Mouse (Mus musculus): ENCODE data around the gene Ripply2. TPM values are rescaled to one million over a fixed set of nuclear protein-coding genes. Genes with fewer than 3 reads are reported as not detected.

The Ripply2 gene
- polyA plus RNA-seq, 1 experiment, result not detected

DNA sequence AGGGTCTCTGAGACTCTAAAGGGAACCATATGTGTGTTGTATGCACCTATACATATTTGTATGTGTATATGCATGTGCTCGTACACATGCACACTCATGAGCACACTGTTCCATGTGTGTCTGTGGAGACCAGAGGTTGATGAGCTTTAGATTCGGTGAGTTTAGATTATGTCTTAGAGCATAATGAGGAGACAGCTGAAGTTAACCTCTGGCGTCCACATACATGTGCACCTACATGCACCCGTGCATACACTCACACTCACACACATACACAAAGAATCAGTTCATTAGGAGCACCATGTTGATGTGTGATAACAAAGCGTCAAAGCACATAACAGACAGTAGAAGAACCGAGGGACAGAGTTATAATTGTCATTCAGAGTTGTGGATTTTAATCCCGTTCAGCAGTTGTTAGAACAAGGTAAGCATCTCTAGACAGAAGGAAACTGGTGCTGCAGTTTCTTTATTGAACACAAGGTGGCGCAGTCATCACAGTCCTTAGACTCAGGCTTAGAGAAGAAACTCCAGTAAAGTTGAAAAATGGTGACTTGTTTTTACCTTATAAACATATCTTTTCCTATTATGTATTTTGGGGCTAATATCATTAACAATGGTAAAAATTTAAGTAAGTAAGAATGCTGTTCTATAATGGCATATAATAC is 12.2 kb downstream of the Ripply2 start:
- Histone ChIP-seq H3K4me3 (ENCODE audit: insufficient read depth, poor library complexity, severe bottlenecking) (no peak overlapping the region), H3K79me2 (ENCODE audit: control insufficient read depth, insufficient read depth) (peaks cover 8% of the 10 kb centered on the region), H3K36me3 (ENCODE audit: control insufficient read depth, insufficient read depth) (peaks cover 6% of the 10 kb centered on the region), H3ac (ENCODE audit: control insufficient read depth, insufficient read length, low read depth) (no peak overlapping the region), H3K79me3 (ENCODE audit: low read depth) (no peaks in the 10 kb centered on the region), H3K27me3 (ENCODE audit: control insufficient read depth, insufficient read depth, insufficient read length) (no peaks in the 10 kb centered on the region)
- TF ChIP-seq MYOD1 (IDR thresholded peaks at IDR 0.05; ENCODE audit: control insufficient read depth, insufficient read length, low read depth), result no peak
- TF ChIP-seq FOSL1 (IDR thresholded peaks at IDR 0.05; ENCODE audit: insufficient read depth, low read length, poor library complexity, severe bottlenecking), result no peak
- TF ChIP-seq CTCF (IDR thresholded peaks at IDR 0.05; ENCODE audit: control insufficient read depth, insufficient read depth, insufficient read length), result peak; percentile 14
- TF ChIP-seq USF1 (IDR thresholded peaks at IDR 0.05; ENCODE audit: low read depth), result no peak
- no peak for TF ChIP-seq MYOG (IDR thresholded peaks at IDR 0.05; ENCODE audit: control insufficient read depth, extremely low read depth, insufficient read length)
- TF ChIP-seq MAX (IDR thresholded peaks at IDR 0.05), result no peak

DNA sequence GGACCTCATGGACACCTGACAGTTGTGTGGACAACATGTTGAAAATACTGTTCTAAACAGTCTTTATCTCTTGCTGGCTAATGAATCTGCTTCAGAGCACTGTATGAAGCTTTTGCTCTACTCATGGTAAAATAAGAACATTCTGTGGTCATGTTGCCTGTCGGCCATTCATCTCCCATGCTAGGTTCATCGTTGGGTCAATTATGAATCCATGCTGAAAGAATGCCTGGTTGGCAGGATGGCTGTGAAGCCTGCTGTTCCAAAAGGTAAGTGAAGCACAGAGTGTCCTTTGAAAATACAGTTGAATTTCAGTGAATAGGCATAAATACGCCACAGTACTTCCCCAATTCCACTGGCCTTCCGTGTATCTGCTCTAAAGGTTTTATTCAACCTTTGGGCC is 16.9 kb downstream of the Ripply2 start:
- no peaks in the 10 kb centered on the region for H3K79me2 ChIP-seq (ENCODE audit: control insufficient read depth, insufficient read depth)

DNA sequence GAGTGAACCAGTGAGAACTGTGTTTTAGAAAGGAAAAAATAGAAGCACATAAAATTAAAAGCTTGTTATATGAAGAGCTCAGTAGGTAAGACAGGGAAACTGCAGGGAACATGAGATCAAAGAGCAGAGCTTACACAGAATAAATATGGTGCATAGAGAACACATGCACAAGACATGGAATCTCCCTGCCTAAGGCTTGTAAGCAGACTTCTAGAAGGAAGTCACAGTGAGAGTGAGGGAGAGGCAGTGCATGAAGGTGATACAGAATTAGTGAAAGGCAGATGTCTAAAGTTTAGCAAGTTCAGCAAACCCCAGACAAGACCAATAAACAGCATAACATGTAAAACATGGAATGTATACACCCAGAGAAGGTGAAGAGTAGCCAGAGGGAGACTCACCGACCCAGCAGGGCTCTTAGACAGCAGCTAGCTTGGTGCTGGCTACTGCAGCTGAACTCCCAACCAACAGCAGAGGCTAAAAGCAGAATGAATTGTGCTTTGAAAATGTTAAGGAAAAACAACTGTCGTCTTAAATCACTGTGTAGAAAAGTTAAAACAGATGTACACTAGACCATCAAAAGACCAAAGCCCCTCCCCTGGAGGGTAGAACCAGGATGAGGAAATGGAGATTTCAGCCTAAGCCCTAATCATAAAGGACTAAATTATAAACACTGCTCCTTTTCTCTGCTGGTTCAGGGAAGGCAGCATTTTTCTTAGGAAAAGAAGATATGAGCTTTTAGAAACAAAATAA is 19.7 kb downstream of the Ripply2 start:
- H3ac ChIP-seq (ENCODE audit: control insufficient read depth, insufficient read length, low read depth), result no peak overlapping the region
- peaks cover 6% of the 10 kb centered on the region for H3K36me3 ChIP-seq (ENCODE audit: control insufficient read depth, insufficient read depth)
- no peaks in the 10 kb centered on the region for H3K79me3 ChIP-seq (ENCODE audit: low read depth)
- no peak overlapping the region for H3K4me3 ChIP-seq (ENCODE audit: insufficient read depth, poor library complexity, severe bottlenecking)
- no peaks in the 10 kb centered on the region for H3K27me3 ChIP-seq (ENCODE audit: control insufficient read depth, insufficient read depth, insufficient read length)
- TF ChIP-seq MYOD1 (IDR thresholded peaks at IDR 0.05; ENCODE audit: control insufficient read depth, insufficient read length, low read depth) (no peak), USF1 (IDR thresholded peaks at IDR 0.05; ENCODE audit: low read depth) (no peak), CEBPB (IDR thresholded peaks at IDR 0.05; ENCODE audit: low read depth) (no peak), MYOG (IDR thresholded peaks at IDR 0.05; ENCODE audit: control insufficient read depth, extremely low read depth, insufficient read length) (no peak)
- H3K79me2 ChIP-seq (ENCODE audit: control insufficient read depth, insufficient read depth), result no peaks in the 10 kb centered on the region

More for the DNA sequence above, 16.9 kb downstream of the Ripply2 start:
- no peak for TF ChIP-seq CEBPB (IDR thresholded peaks at IDR 0.05; ENCODE audit: low read depth)
- no peak for TF ChIP-seq CTCF (IDR thresholded peaks at IDR 0.05; ENCODE audit: control insufficient read depth, insufficient read depth, insufficient read length)
- no peak for TF ChIP-seq USF1 (IDR thresholded peaks at IDR 0.05; ENCODE audit: low read depth)
- no peak for TF ChIP-seq MYOG (IDR thresholded peaks at IDR 0.05; ENCODE audit: control insufficient read depth, extremely low read depth, insufficient read length)
- no peak for TF ChIP-seq MAX (IDR thresholded peaks at IDR 0.05)
- no peak for TF ChIP-seq MYOD1 (IDR thresholded peaks at IDR 0.05; ENCODE audit: control insufficient read depth, insufficient read length, low read depth)
- TF ChIP-seq FOSL1 (IDR thresholded peaks at IDR 0.05; ENCODE audit: insufficient read depth, low read length, poor library complexity, severe bottlenecking), result no peak
- Histone ChIP-seq H3ac (ENCODE audit: control insufficient read depth, insufficient read length, low read depth) (no peak overlapping the region), H3K36me3 (ENCODE audit: control insufficient read depth, insufficient read depth) (peaks cover 6% of the 10 kb centered on the region), H3K4me3 (ENCODE audit: insufficient read depth, poor library complexity, severe bottlenecking) (no peak overlapping the region), H3K79me3 (ENCODE audit: low read depth) (no peaks in the 10 kb centered on the region), H3K27me3 (ENCODE audit: control insufficient read depth, insufficient read depth, insufficient read length) (no peaks in the 10 kb centered on the region)

DNA sequence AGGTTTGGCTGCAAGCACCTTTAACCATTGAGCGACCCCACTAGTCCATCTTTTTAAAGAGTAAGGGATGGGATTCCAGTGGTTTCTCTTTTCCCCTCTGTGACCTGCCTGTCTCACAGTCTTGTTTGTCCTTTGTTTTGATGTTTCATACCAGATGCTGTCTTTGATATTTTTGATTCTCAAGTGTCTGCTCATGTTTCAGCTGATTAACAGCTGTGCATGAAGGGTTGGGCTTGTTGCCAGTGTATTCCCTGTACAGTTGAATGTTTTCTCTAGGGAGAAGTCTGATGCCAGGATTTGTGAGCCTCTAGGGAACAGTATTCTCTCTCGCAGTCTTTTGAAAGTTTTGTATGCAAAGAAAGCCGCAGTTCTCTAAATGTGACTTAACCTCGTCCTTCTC is 34.1 kb downstream of the Ripply2 start:
- no peaks in the 10 kb centered on the region for H3K79me2 ChIP-seq (ENCODE audit: control insufficient read depth, insufficient read depth)
- H3K79me3 ChIP-seq (ENCODE audit: low read depth), result no peaks in the 10 kb centered on the region
- peaks cover 10% of the 10 kb centered on the region for H3K36me3 ChIP-seq (ENCODE audit: control insufficient read depth, insufficient read depth)
- no peak overlapping the region for H3ac ChIP-seq (ENCODE audit: control insufficient read depth, insufficient read length, low read depth)
- H3K4me3 ChIP-seq (ENCODE audit: insufficient read depth, poor library complexity, severe bottlenecking), result no peak overlapping the region
- no peaks in the 10 kb centered on the region for H3K27me3 ChIP-seq (ENCODE audit: control insufficient read depth, insufficient read depth, insufficient read length)
- TF ChIP-seq MAX (IDR thresholded peaks at IDR 0.05) (no peak), CTCF (IDR thresholded peaks at IDR 0.05; ENCODE audit: control insufficient read depth, insufficient read depth, insufficient read length) (no peak), FOSL1 (IDR thresholded peaks at IDR 0.05; ENCODE audit: insufficient read depth, low read length, poor library complexity, severe bottlenecking) (no peak), MYOD1 (IDR thresholded peaks at IDR 0.05; ENCODE audit: control insufficient read depth, insufficient read length, low read depth) (no peak)

DNA sequence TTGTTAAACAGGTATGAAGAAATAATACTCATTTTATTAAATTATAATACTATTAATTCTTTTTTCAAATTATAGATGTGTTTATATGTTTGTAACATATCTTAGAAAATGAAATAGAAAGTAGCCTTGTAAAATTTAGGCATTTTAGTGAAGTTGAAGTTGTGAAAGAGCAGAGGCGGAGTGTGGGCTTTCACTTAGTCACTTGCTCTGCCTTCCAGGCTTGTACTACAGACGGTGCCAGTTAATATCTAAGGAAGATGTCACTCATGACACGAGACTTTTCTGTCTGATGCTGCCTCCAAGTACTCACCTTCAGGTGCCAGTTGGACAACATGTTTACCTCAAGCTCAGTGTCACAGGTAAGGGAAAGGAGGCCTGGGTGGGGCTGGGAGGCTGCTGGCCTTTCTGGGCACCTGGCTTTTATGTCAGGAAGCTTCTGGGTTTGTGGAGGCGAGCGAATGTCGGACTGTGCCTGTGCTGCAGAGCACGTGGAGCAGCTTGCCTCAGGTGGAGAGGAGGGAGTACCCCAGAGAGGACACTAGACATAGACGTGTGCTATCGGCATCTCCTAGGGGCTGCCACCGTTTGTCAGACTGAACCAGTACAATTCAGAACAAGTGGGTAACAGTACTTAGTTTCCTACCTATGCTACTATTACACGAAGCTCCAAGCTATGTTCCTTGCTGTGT is 40.4 kb downstream of the Ripply2 start:
- H3K79me3 ChIP-seq (ENCODE audit: low read depth), result no peaks in the 10 kb centered on the region
- no peak overlapping the region for H3K4me3 ChIP-seq (ENCODE audit: insufficient read depth, poor library complexity, severe bottlenecking)
- H3K36me3 ChIP-seq (ENCODE audit: control insufficient read depth, insufficient read depth), result peaks cover 6% of the 10 kb centered on the region
- TF ChIP-seq CEBPB (IDR thresholded peaks at IDR 0.05; ENCODE audit: low read depth) (no peak), MYOG (IDR thresholded peaks at IDR 0.05; ENCODE audit: control insufficient read depth, extremely low read depth, insufficient read length) (no peak), CTCF (IDR thresholded peaks at IDR 0.05; ENCODE audit: control insufficient read depth, insufficient read depth, insufficient read length) (no peak), FOSL1 (IDR thresholded peaks at IDR 0.05; ENCODE audit: insufficient read depth, low read length, poor library complexity, severe bottlenecking) (no peak)
- no peak overlapping the region for H3ac ChIP-seq (ENCODE audit: control insufficient read depth, insufficient read length, low read depth)
- no peaks in the 10 kb centered on the region for H3K79me2 ChIP-seq (ENCODE audit: control insufficient read depth, insufficient read depth)
- H3K27me3 ChIP-seq (ENCODE audit: control insufficient read depth, insufficient read depth, insufficient read length), result no peaks in the 10 kb centered on the region
